Mouse (Mus musculus) lung, postnatal 14 days (tissue): ENCODE results near the gene Cep350.

Experiments used
- DNase-seq: peaks from one replicate; pipeline ENCODE4 v3.0.0; 2021

The Cep350 gene

GRCm38 (mm10) chr1:155973068-155973718 lies at the start of gene Cep350:
Gene Cep350 (minus strand): TSS chr1:155973255.
- DNase-seq, result peak; percentile 97

GRCm38 (mm10) chr1:156020402-156020801 lies 47.3 kb upstream of the Cep350 start:
- DNase-seq, result no peak

- no peak for DNase-seq
These were observed 46.7 kb upstream of the Cep350 start for GRCm38 (mm10) chr1:156019800-156020199.

- DNase-seq, result no peak
These were observed 35.9 kb upstream of the Cep350 start for GRCm38 (mm10) chr1:156009003-156009402.

- no peak for DNase-seq
These were observed 32.9 kb upstream of the Cep350 start for GRCm38 (mm10) chr1:156005906-156006305.

- peak; percentile 54 for DNase-seq
These were observed 30.3 kb upstream of the Cep350 start for GRCm38 (mm10) chr1:156003201-156003935.

GRCm38 (mm10) chr1:156002366-156002765 lies 29.3 kb upstream of the Cep350 start:
- DNase-seq, result no peak

GRCm38 (mm10) chr1:155995612-155996011 lies 22.6 kb upstream of the Cep350 start:
- DNase-seq, result no peak

GRCm38 (mm10) chr1:155994524-155994923 lies 21.5 kb upstream of the Cep350 start:
- DNase-seq, result no peak

- no peak for DNase-seq
These were observed 17.3 kb upstream of the Cep350 start for GRCm38 (mm10) chr1:155990391-155990790.

GRCm38 (mm10) chr1:155989387-155989786 lies 16.3 kb upstream of the Cep350 start:
- peak; percentile 35 for DNase-seq

- DNase-seq, result no peak
These were observed 14.6 kb upstream of the Cep350 start for GRCm38 (mm10) chr1:155987625-155988024.

GRCm38 (mm10) chr1:155974931-155975330 lies 1.9 kb upstream of the Cep350 start:
- DNase-seq, result no peak

GRCm38 (mm10) chr1:155973719-155974379 lies 794 bp upstream of the Cep350 start:
- DNase-seq, result no peak

- DNase-seq, result no peak
These were observed 648 bp downstream of the Cep350 start for GRCm38 (mm10) chr1:155972146-155973067.

- no peak for DNase-seq
These were observed 23.9 kb downstream of the Cep350 start for GRCm38 (mm10) chr1:155949170-155949569.

GRCm38 (mm10) chr1:155944361-155944760 lies 28.7 kb downstream of the Cep350 start:
- no peak for DNase-seq

- DNase-seq, result no peak
These were observed 35.6 kb downstream of the Cep350 start for GRCm38 (mm10) chr1:155937416-155937815.

- no peak for DNase-seq
These were observed 38.4 kb downstream of the Cep350 start for GRCm38 (mm10) chr1:155934702-155935101.

GRCm38 (mm10) chr1:155903561-155903960 lies 69.5 kb downstream of the Cep350 start:
- no peak for DNase-seq

- no peak for DNase-seq
These were observed 71.7 kb downstream of the Cep350 start for GRCm38 (mm10) chr1:155901348-155901747.

GRCm38 (mm10) chr1:155894382-155894781 lies 78.7 kb downstream of the Cep350 start:
- no peak for DNase-seq

GRCm38 (mm10) chr1:155886846-155887245 lies 86.2 kb downstream of the Cep350 start:
- DNase-seq, result no peak
